Mouse (Mus musculus) kidney, adult 2 months (tissue): Measurements from ENCODE around the gene Otub1. TPM values are rescaled to one million over a fixed set of nuclear protein-coding genes. Genes with fewer than 3 reads are reported as not detected.
A peak's percentile ranks its signal among the peaks of the same experiment; 100 is the strongest.

Experiments used
- DNase-seq: peaks from one replicate; pipeline ENCODE4 v3.0.0; 2021
- H3K27ac ChIP-seq: fragments of 200-500 bp; 2 replicates; pipeline ENCODE4 v1.5.1; 2012; ENCODE audit warnings: low read depth, low read length, control low read depth, inconsistent platforms; ENCODE audit not compliant: insufficient read depth
- H3K27me3 ChIP-seq: fragments of 200-500 bp; replicated peaks from 2 replicates; pipeline ENCODE4 v1.6.1; 2012; ENCODE audit warnings: mild to moderate bottlenecking, moderate library complexity, low read length, inconsistent platforms; ENCODE audit not compliant: control insufficient read depth, insufficient read depth
- H3K36me3 ChIP-seq: fragments of 200-500 bp; 2 replicates; pipeline ENCODE4 v1.6.1; 2012; ENCODE audit warnings: mild to moderate bottlenecking, moderate library complexity, low read length, inconsistent platforms; ENCODE audit not compliant: control insufficient read depth, insufficient read depth
- H3K4me1 ChIP-seq: fragments of 200-500 bp; 2 replicates; pipeline ENCODE4 v1.6.1; 2011; ENCODE audit warnings: low read length; ENCODE audit not compliant: control insufficient read depth, insufficient read depth
- H3K4me3 ChIP-seq: fragments of 200-500 bp; 2 replicates; pipeline ENCODE4 v1.5.1; 2011; ENCODE audit warnings: mild to moderate bottlenecking, low read depth, low read length, control low read depth; ENCODE audit not compliant: insufficient read depth
- CTCF ChIP-seq: fragments of 200-500 bp; conservative IDR thresholded peaks from 2 replicates; pipeline ENCODE4 v1.5.1; 2011; ENCODE audit warnings: low read depth, mild to moderate bottlenecking, control low read depth, low read length, moderate library complexity, mixed read lengths; ENCODE audit not compliant: insufficient read depth, insufficient read length
- POLR2A ChIP-seq: fragments of 200-500 bp; IDR thresholded peaks from one replicate; pipeline ENCODE4 v1.6.1; 2011; ENCODE audit warnings: low read depth, low read length, control low read depth
- WGBS: fragments of 180-500 bp; shearing (Covaris S2); methylation state at CpG from one replicate; pipeline ENCODE4 v1.1.7; 2018; 5-methylcytosine and 5-hydroxymethylcytosine counted together
- polyA plus RNA-seq: library from polyadenylated mRNA; depleted of rRNA; stranded (reverse); fragments of >200 nt; gene quantifications from 2 replicates; pipeline ENCODE4 v1.2.3, GENCODE M21; 2012

The Otub1 gene
- polyA plus RNA-seq, 1 experiment: 122 TPM

DNA sequence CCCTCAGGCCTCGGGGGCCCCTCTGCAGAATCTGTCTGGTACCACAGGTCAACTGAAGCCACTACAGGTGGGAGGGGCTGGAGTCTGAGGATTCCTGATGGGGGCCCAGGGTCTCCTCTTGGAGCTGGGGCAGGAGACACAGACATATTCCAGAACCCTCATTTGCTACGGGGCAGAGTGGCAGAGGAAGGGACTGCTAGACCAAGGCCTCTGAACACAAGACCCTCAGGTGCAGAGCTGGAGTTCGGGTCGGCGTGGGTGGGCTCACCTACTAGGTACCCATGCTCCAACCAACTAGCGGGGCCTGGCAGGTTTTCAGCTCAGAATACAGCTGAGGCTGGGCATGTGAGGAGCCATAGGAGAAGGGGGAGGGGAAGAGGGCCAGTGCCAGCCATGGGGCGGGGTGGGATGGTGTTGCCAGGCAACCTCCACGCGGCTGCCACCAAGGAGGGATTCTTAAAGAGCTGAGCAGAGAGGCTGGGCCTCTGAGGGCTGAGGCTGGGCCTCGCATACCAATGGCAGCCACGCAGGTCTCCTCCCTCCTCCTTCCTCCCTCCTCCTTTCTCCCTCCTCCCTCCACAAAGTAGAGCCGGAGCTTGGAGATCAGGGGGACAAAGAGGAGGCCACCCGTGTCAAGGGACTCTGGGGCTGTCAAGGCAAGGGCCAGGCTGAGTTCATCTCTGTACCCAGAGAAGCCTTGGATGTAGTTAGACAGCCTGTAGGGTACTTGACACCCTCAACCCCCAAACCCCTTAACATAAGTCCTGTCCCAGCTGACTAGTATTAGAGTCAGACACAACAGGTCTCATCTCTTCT lies 33.9 kb downstream of the Otub1 start:
- TF ChIP-seq POLR2A: no peak
- TF ChIP-seq CTCF: no peak
- no peaks in the 10 kb centered on the region for H3K36me3 ChIP-seq
- DNase-seq: peak; percentile 75
- H3K27me3 ChIP-seq: no peaks in the 10 kb centered on the region
- H3K27ac ChIP-seq: peak overlapping the region; percentile 32; the same call in 1 of the 2 replicates
- H3K4me1 ChIP-seq: peaks cover 20% of the 10 kb centered on the region; the same call in 1 of the 2 replicates
- H3K4me3 ChIP-seq: no peak overlapping the region
- WGBS: 32% methylated on average over 13 of the region's 13 CpGs

DNA sequence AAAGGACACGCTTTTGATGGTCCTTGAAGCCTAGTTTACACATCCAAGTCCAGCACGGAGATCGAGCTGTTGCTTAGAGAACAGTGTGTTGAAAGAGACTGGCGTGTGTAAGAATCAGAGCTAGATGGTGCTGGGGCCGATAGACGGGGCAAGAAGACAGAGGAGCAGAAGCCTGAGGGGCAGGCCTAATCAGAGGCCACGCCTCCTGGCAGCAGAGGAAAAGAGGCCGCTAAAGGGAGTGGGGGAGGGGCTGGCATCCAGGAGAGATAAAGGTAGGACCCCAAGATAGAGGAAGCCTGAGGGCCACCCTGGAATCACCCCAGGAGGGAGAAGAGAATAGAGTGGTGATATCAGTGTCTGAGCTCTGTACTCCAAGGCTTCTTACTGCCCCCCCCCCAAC lies 34.7 kb downstream of the Otub1 start:
- no peak for DNase-seq
- H3K27me3 ChIP-seq: no peaks in the 10 kb centered on the region
- 15% methylated on average over 8 of the region's 8 CpGs for WGBS
- peak overlapping the region; percentile 32 for H3K27ac ChIP-seq
- TF ChIP-seq CTCF (no peak), POLR2A (no peak)
- peaks cover 18% of the 10 kb centered on the region; the same call in 1 of the 2 replicates for H3K4me1 ChIP-seq
- no peaks in the 10 kb centered on the region for H3K36me3 ChIP-seq
- no peak overlapping the region for H3K4me3 ChIP-seq

DNA sequence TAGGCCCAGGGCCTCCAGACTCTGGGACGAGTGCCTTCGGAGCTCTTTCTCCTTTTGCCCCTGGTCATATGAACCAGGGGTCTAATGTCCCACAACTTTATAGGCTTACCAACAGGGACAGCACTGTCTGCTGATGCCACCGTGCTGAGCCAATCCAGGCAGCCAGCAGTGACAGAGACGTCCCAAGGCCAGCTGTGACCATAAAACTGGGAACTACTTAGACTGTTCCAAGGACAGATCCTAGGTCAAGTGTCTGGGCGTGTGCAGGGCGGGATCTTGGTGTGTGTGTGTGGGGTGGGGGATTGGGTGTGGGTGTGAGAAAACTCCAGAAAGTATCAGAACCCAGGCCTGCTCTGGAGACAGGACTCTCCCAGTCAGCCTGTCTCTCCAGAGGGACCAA lies 35.2 kb downstream of the Otub1 start:
- DNase-seq: no peak
- TF ChIP-seq POLR2A (no peak), CTCF (no peak)
- H3K27me3 ChIP-seq: no peaks in the 10 kb centered on the region
- no peaks in the 10 kb centered on the region for H3K36me3 ChIP-seq
- H3K27ac ChIP-seq: peak overlapping the region; percentile 32
- no peak overlapping the region for H3K4me3 ChIP-seq
- WGBS: 63% methylated on average over 6 of the region's 6 CpGs
- peaks cover 18% of the 10 kb centered on the region; the same call in 1 of the 2 replicates for H3K4me1 ChIP-seq

DNA sequence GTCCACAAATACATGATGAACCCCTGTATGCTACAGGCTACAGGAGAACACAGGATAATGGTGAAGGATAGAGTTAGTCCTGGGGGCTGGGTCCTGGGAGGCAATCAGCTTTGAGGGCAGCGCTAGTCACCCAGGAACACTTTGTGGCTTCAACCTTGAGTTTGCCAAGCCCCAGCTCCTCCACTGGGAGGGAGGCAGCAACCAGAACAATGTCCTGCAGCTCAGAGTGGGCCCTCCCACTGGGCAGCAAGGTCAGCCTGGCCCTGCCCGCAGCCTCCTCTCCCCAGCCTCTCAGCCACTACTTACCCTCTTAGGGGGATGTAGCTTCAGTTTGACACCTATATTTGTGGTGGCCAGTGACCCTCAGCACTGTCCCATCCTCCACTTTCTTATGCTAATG lies 37.7 kb downstream of the Otub1 start:
- H3K4me1 ChIP-seq: peaks cover 21% of the 10 kb centered on the region; the same call in 1 of the 2 replicates
- H3K4me3 ChIP-seq: no peak overlapping the region
- 26% methylated on average over 2 of the region's 2 CpGs for WGBS
- 0 out of 2 replicates have a peak overlapping the region, but pooled peaks have one; percentile 32 for H3K27ac ChIP-seq
- H3K27me3 ChIP-seq: no peaks in the 10 kb centered on the region
- no peak for TF ChIP-seq CTCF
- no peak for TF ChIP-seq POLR2A
- no peaks in the 10 kb centered on the region for H3K36me3 ChIP-seq
- DNase-seq: no peak

DNA sequence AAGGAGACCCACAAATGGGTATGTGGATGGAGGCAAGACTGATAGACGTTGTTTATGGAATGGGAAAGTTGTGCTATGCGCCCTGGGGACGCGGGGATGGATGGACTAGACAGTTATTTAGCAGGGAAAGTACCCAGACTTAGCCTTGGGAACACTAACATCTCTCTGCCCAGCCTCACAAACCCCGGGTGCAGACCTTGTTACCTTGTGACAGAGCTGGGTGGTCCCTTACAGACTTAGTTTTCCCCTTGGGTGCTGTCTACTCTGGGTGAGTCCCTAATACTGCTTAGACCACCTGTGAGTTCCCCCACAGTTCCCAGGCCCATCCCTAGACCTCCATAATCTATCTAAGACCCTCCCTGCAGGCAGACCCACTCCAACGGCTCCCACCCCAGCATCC lies 39.3 kb downstream of the Otub1 start:
- Histone ChIP-seq H3K27ac (no peak overlapping the region), H3K4me3 (no peak overlapping the region), H3K27me3 (no peaks in the 10 kb centered on the region), H3K4me1 (peaks cover 22% of the 10 kb centered on the region), H3K36me3 (no peaks in the 10 kb centered on the region)
- WGBS: 52% methylated on average over 6 of the region's 6 CpGs
- DNase-seq: no peak
- TF ChIP-seq POLR2A: no peak

DNA sequence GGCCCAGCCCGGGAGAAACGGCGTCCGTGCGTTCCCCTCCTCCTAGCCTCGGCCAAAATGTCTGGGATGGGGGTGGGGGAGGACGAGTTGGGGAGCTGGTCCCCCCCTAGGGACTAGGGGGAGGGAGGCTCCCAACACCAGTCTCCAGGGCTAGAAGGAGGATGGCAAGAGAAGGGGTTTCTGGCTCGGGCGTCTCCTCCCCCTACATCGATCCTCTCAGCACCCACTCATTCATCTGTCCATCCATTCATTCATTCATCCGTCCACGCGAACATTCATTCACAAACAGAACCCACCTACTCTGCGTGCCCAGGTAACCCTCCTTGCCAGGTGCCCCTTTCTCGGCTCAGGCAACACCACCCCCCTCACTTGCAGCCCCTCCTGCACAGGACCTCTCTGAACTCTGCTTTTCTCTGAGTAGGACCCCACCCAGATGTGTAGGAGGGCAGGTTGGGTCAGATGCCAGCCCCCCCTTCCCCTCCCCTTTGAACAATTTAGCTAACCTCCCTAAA lies 39.9 kb downstream of the Otub1 start:
- no peak for DNase-seq
- TF ChIP-seq POLR2A (no peak), CTCF (no peak)
- Histone ChIP-seq H3K36me3 (no peaks in the 10 kb centered on the region), H3K4me1 (peaks cover 20% of the 10 kb centered on the region), H3K27ac (no peak overlapping the region), H3K4me3 (peak overlapping the region; percentile 62; the same call in 1 of the 2 replicates), H3K27me3 (no peaks in the 10 kb centered on the region)
- WGBS: 12% methylated on average over 14 of the region's 15 CpGs

DNA sequence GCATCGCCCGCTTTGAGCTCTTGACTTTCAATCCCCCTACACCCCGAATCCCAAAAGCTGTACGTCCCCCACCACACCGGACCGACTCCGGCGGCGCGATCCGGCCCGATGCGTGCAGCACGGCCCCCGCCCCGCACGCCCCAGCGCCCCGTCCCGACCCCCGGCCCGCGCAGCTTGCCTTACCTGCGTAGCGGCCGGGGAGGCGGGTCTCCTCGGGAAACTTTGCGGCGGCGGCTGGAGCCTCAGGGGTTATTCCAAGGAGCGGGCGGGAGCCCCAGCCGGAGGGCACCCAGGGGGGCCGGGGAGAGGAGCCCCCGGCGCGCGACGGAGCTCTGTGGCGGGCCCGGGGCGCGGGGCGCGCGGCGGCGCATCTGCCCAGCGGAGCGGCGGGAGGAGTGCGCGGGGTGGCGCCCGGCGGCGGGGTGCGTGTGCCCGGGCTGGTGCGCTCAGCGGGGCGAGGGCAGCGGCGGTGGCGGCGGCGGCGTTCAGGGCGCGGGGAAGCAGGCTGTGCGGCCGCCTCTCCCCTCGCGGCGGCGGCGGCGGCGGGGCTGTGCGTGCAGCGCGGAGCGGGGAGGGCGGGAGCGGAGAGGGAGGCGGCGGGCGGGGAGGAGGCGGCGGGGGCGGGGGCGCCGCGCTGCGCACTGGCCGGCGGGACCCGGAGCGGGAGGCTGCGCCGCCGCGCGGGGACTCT lies 40.5 kb downstream of the Otub1 start:
- Histone ChIP-seq H3K27ac (peak overlapping the region; percentile 81; the same call in 1 of the 2 replicates), H3K27me3 (no peaks in the 10 kb centered on the region), H3K36me3 (no peaks in the 10 kb centered on the region), H3K4me1 (peaks cover 20% of the 10 kb centered on the region), H3K4me3 (peak overlapping the region; percentile 62)
- DNase-seq: no peak
- 2% methylated on average over 92 of the region's 105 CpGs for WGBS
- no peak for TF ChIP-seq POLR2A
- no peak for TF ChIP-seq CTCF
